Mouse (Mus musculus) heart, adult 2 months (tissue): ENCODE measurements around the gene Tm9sf2. TPM values are rescaled to one million over a fixed set of nuclear protein-coding genes. Genes with fewer than 3 reads are reported as not detected.

Source experiments
- DNase-seq, 2 experiments: peaks; one replicate each; pipeline ENCODE4 v3.0.0; 2021
- H3K27ac ChIP-seq: fragments of 200-600 bp; 2 replicates; pipeline ENCODE4 v1.8.1; 2022
- H3K27me3 ChIP-seq: fragments of 200-500 bp; 2 replicates; pipeline ENCODE4 v1.6.1; 2012; ENCODE audit warnings: mild to moderate bottlenecking, low read length, inconsistent platforms, mixed read lengths; ENCODE audit not compliant: control insufficient read depth, insufficient read depth
- H3K36me3 ChIP-seq: fragments of 200-500 bp; 2 replicates; pipeline ENCODE4 v1.6.1; 2012; ENCODE audit warnings: low read length, inconsistent platforms; ENCODE audit not compliant: control insufficient read depth, insufficient read depth
- H3K4me1 ChIP-seq: fragments of 200-500 bp; 2 replicates; pipeline ENCODE4 v1.6.1; 2011; ENCODE audit warnings: low read length; ENCODE audit not compliant: control insufficient read depth, insufficient read depth
- H3K4me3 ChIP-seq: fragments of 200-600 bp; 2 replicates; pipeline ENCODE4 v1.8.1; 2022
- H3K79me2 ChIP-seq: fragments of 200-500 bp; replicated peaks from 2 replicates; pipeline ENCODE4 v1.6.1; 2012; ENCODE audit warnings: mild to moderate bottlenecking, inconsistent platforms, low read length, moderate library complexity, mixed read lengths; ENCODE audit not compliant: control insufficient read depth, insufficient read depth
- H3K9ac ChIP-seq: fragments of 200-500 bp; 2 replicates; pipeline ENCODE4 v1.6.1; 2012; ENCODE audit warnings: low read depth, mild to moderate bottlenecking, control low read depth, inconsistent platforms, low read length, mixed read lengths
- CTCF ChIP-seq: fragments of 200-600 bp; IDR thresholded peaks from 2 replicates; pipeline ENCODE4 v1.8.1; 2022; ENCODE audit warnings: antibody characterized with exemption, mild to moderate bottlenecking, moderate library complexity
- EP300 ChIP-seq: fragments of 200-500 bp; IDR thresholded peaks from 2 replicates; pipeline ENCODE4 v1.6.1; 2011; ENCODE audit warnings: low read depth, low read length, control low read depth; ENCODE audit not compliant: insufficient read depth
- POLR2A ChIP-seq: fragments of 200-500 bp; IDR thresholded peaks from 2 replicates; pipeline ENCODE4 v1.6.1; 2011; ENCODE audit warnings: mild to moderate bottlenecking, low read depth, low read length, control low read depth; ENCODE audit not compliant: insufficient read depth
- WGBS: fragments of 180-500 bp; shearing (Covaris S2); methylation state at CpG from one replicate; pipeline ENCODE4 v1.1.7; 2018; 5-methylcytosine and 5-hydroxymethylcytosine counted together
- intact Hi-C: fragments of 180-260 bp; cut with DNase I; formaldehyde crosslinking; loops from one replicate; pipeline ENCODE4 v1.15.1; 2025
- polyA plus RNA-seq: library from polyadenylated mRNA; depleted of rRNA; stranded (reverse); fragments of >200 nt; gene quantifications from 2 replicates; pipeline ENCODE4 v1.2.3, GENCODE M21; 2012
- total RNA-seq, 2 experiments: library from RNA; stranded (reverse); gene quantifications; 2 replicates each; pipeline ENCODE4 v1.2.3; 2021

Gene Tm9sf2
- total and polyA plus RNA-seq, 3 experiments = 71.0 to 143 (median 121) TPM

DNA sequence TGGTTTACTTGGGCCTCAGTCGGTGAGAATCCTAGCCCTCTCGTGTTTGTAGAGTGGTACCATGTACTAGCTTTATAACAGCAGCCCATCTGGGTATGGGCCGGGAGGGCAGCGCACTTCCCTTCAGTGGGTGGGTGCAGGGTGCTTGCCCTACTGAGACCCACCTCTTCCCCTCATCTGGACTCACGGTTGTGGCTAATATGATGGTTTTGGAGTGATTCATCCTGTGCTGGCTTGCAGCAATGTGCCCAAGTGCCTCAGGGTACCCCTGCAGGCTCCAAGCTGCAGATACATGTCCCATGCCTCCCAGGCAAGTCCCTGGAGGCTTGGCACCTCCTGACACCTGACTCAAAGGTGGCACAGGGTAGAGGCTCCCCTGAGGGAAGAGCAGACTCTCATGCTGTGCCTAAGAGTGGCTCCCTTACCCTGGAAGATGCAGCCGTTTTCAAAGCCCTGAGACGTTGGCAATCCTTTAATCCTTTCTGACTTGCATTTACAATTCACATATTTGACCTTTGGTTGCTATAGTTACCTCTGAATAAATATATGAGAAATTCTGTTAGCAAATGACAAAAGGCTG lies 63.5 kb downstream of the Tm9sf2 start:
- Histone ChIP-seq H3K79me2 (no peaks in the 10 kb centered on the region), H3K36me3 (no peaks in the 10 kb centered on the region), H3K4me3 (no peak overlapping the region), H3K27me3 (no peaks in the 10 kb centered on the region), H3K9ac (no peak overlapping the region), H3K4me1 (no peaks in the 10 kb centered on the region), H3K27ac (no peak overlapping the region)
- DNase-seq = no peak
- 78% methylated on average over 7 of the region's 7 CpGs for WGBS
- TF ChIP-seq EP300 = no peak
- TF ChIP-seq POLR2A = no peak
- TF ChIP-seq CTCF = no peak
- intact Hi-C loops = no loop called here

DNA sequence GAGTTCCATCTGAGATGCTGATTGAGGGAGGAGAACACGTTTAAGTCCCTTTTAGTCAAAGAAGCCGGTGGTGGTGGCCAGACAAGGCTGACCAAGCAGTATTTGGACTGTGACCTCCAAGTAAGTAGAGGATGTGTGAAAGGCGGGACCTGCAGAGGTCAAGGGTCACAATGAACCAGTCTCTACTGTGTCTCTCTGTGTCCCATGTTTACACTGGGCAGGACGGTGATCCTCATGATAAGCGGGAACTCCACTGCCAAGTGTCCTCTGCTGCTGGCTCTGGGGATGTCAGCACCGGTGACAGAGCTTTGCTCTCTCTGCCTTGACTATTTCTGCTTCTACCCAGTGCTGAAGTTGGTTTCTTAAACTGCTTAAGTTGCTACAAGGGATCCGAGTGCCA lies 64.2 kb downstream of the Tm9sf2 start:
- WGBS = 68% methylated on average over 7 of the region's 7 CpGs
- H3K27ac ChIP-seq = no peak overlapping the region
- TF ChIP-seq POLR2A = no peak
- TF ChIP-seq CTCF = no peak
- TF ChIP-seq EP300 = no peak
- no peak for DNase-seq
- H3K79me2 ChIP-seq = no peaks in the 10 kb centered on the region
- intact Hi-C loops = no loop called here
- H3K4me1 ChIP-seq = no peaks in the 10 kb centered on the region
- no peaks in the 10 kb centered on the region for H3K36me3 ChIP-seq
- no peak overlapping the region for H3K4me3 ChIP-seq
- H3K27me3 ChIP-seq = no peaks in the 10 kb centered on the region
- no peak overlapping the region for H3K9ac ChIP-seq

DNA sequence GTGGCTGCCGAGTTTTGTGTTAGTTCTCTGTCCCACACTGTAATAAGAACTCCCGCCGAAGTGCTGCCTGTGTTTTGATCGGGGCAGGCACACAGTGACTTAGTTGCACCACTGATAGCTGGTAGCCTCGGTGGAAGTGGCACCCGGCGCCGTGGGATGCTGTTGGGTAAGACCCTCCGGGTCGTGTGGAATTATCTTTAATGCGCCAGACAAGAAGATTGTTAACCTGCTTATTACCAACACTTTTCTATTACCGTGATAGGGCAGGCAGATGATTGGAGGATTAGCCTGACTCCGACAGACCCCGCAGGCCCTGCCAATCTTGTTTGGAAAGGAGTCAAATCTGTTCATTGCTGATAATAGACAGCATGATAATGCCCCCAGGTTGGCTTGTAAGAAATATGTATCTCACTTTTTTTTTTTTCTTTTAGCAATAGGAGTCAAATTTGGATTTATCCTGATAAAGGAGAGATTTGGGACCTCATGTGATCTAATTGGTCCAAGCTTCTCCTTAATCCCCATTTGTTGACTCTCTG lies 69.5 kb downstream of the Tm9sf2 start:
- TF ChIP-seq POLR2A (no peak), CTCF (no peak), EP300 (no peak)
- WGBS = 80% methylated on average over 14 of the region's 14 CpGs
- no peak overlapping the region for H3K4me3 ChIP-seq
- no peaks in the 10 kb centered on the region for H3K27me3 ChIP-seq
- H3K36me3 ChIP-seq = no peaks in the 10 kb centered on the region
- no peak overlapping the region for H3K9ac ChIP-seq
- intact Hi-C loops = no loop called here
- no peaks in the 10 kb centered on the region; the same call in 1 of the 2 replicates for H3K4me1 ChIP-seq
- H3K79me2 ChIP-seq = no peaks in the 10 kb centered on the region
- H3K27ac ChIP-seq = no peak overlapping the region
- DNase-seq = no peak

DNA sequence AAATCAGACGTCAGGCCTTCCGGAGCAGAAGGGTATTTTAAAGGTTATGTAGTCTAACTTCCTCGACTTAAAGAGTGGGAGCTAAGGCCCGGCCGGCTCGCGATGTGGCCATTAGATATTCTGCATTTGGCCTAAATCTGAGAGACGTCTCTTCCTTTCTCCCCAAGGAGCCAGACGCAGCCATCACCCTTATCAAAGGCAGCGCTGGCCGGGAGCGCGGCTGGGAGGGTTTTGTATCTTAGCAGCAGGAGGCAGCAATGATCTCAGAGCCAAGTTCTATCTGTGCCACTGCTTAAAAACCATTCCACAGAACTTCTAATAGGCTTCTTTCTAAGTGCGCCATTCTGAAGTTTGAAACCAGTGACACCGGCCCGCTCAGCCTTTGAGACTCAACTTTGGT lies 72.4 kb downstream of the Tm9sf2 start:
- Histone ChIP-seq H3K79me2 (no peaks in the 10 kb centered on the region; the same call in 1 of the 2 replicates), H3K36me3 (no peaks in the 10 kb centered on the region), H3K27me3 (no peaks in the 10 kb centered on the region), H3K27ac (no peak overlapping the region), H3K4me3 (no peak overlapping the region), H3K4me1 (peaks cover 2% of the 10 kb centered on the region), H3K9ac (no peak overlapping the region)
- WGBS = 25% methylated on average over 16 of the region's 16 CpGs
- intact Hi-C loops = no loop called here
- TF ChIP-seq CTCF (no peak), POLR2A (no peak), EP300 (no peak)
- peak; percentile 29 to 39 for DNase-seq

DNA sequence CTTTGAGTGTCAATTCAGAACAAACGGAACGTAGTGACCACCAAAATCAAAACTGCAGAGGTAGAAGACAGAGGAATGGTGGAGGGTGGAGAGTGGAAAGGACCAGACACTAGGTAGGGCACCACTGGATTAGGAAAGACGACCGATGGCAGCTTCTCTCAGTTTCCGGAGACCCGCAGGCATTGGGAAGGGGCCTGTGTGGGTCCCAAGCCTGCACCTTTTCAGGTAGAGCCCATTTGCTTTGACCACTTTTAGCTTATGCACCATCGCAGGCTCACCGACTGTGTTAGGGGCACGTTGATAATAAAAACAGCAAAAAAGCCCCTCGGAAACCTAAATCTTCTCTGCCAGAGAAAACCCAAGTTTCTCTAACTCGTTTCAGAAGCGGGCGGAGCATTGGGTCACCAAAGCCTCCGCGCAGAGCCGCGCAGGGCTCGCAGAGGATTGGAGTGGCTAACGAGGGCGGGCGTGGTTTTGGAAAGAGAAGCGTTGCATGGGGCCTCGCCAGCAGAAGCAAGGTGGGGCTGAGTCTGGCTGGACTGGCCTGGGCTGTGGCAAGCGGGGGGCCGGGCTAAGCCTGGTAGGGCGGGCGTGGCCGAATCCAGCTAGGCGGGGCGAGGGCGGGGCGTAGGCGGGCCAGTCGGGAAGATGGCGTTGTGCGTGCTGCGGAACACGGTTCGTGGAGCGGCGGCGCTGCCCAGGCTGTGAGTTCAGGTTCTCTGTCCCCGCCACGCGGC lies 74.4 kb downstream of the Tm9sf2 start, which contains the start of gene Clybl:
Gene Clybl (plus strand): TSS at position 627 of the 737 bp plus-strand sequence.
- peak within 1 kb of the TSS; percentile 85 for H3K27ac ChIP-seq
- H3K36me3 ChIP-seq = no peaks in the 10 kb centered on the region
- H3K27me3 ChIP-seq = no peaks in the 10 kb centered on the region
- H3K4me1 ChIP-seq = peaks cover 2% of the 10 kb centered on the region
- peak within 1 kb of the TSS; percentile 83 for H3K4me3 ChIP-seq
- no peaks in the 10 kb centered on the region; the same call in 1 of the 2 replicates for H3K79me2 ChIP-seq
- H3K9ac ChIP-seq = peak within 1 kb of the TSS; percentile 84
- peak; percentile 98 to 99 for DNase-seq
- TF ChIP-seq POLR2A = peak; percentile 84
- no peak for TF ChIP-seq EP300
- 8% methylated on average over 45 of the region's 45 CpGs for WGBS
- intact Hi-C loops = loop anchor here (2.0 to 5.0 kb wide), 2 partner anchors 74 to 801 kb away; partner anchors contain the start of genes Tm9sf2 and Tmtc4

DNA sequence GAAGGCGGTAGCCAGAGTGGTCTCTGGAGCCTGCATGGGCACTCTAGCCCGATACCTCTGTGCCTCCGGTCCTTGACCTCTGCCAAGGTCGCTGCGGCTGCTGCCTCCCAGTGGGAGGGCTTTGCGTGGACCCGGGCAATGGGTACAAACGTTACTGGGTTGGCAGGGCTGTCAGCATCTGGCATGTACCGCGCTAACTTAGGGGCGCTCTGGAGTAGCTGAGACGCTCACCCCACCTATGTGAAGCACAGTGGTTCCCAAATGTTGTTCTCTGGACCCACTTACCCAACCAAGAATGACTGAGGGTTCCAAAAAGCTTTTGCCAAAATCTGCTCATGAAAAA lies 74.9 kb downstream of the Tm9sf2 start:
- no peaks in the 10 kb centered on the region; the same call in 1 of the 2 replicates for H3K79me2 ChIP-seq
- H3K27me3 ChIP-seq = no peaks in the 10 kb centered on the region
- WGBS = 2% methylated on average over 12 of the region's 12 CpGs
- H3K4me1 ChIP-seq = peaks cover 2% of the 10 kb centered on the region
- no peak for DNase-seq
- H3K27ac ChIP-seq = peak overlapping the region; percentile 85
- TF ChIP-seq POLR2A (no peak), EP300 (no peak), CTCF (peak; percentile 41)
- intact Hi-C loops = loop anchor here (2.0 to 5.0 kb wide), 2 partner anchors 75 to 801 kb away; partner anchors contain the start of genes Tm9sf2 and Tmtc4
- peak overlapping the region; percentile 84 for H3K9ac ChIP-seq
- peak overlapping the region; percentile 83 for H3K4me3 ChIP-seq
- no peaks in the 10 kb centered on the region for H3K36me3 ChIP-seq
